Mouse (Mus musculus): Measurements from ENCODE around the gene Lamb3.

DNA sequence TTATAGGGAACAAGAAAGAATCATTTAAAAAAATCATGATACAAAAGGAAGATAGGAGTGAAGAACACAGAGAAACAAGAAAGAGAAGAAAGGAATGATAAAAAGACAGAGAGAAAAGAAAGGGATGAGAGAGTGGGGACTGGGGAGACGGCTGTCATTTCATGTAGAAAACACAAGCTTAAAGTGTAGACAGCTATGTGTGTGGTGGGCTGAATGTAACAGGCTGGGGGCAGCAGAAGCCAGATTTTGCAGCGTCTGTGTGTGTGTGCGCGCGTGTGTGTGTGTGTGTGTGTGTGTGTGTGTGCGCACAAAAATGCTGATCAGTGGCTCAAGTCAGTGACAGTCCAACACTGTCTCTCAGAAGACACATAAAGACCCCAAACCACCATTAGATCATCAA, 36.7 kb downstream of the Lamb3 start:
- TF ChIP-seq CTCF (IDR thresholded peaks at IDR 0.05; ENCODE audit: insufficient read depth, low read length) (no peak), POLR2A (IDR thresholded peaks at IDR 0.05; ENCODE audit: borderline replicate concordance, extremely low read depth, low read depth, low read length) (no peak)

Measured in lung, adult 2 months (tissue).